Comparison of ENCODE assay signal across 8 mouse cellular contexts in the genomic region with DNA sequence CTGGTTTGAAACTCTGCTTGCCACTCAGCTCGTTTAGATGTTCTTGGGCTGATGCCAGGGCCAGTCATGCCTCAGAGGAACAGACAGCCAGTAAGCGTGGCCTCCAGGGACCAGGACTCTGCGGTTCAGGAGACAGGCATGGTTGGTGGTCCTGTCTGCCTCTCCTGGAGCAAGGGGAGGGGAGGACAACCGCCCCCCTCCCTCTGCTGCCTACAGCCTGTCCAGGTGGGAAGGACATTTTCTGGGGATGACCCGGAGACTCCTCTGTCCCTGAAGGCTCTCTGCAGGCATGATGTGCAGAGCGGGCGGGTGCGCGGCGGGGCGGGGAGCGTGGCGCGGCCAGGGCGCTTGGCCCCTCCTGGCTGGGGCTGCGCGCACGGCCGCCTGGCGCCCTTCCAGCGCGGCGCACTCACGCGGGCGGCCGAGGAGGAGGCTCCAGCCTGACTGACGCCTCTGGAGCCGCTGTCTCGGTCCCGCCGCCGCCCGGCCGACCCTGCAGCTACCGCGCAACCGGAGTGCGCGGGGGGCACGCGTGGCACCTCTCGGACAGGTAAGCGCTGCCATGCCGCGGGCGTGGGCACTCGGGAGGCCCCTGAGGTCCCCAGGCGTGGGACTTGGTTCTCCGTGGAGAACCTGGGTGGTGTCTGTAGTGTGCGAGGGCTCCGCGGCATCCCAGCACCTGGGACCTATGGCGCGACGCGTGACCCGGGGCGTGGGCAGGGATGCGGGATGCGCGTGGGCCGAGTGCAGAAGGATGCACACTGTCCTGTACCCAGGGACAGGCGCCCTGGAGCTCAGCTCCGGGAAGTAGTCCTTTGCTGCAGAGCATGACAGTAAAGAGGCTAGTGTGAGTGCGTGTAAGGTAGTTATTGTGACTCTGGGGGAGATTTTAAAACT. TPM values are rescaled to one million over a fixed set of nuclear protein-coding genes. Genes with fewer than 3 reads are reported as not detected.
DNase-seq lines count a peak whose midpoint lies in the region; ATAC-seq and TF ChIP-seq lines count a peak whose summit lies in the region.

Smad9 (plus strand) TSS at position 438 of the 897 bp plus-strand sequence.

- peak within 1 kb of the TSS; percentile 73 for H3K4me2 ChIP-seq in intestine, embryonic 14.5 days (ENCODE audit: low read length)

- ATAC-seq in intestine, embryonic 14.5 days (replicated peaks; ENCODE audit: low FRiP score, low TSS enrichment, low read depth), result peak; percentile 80
- ATAC-seq in megakaryocyte-erythroid progenitor cell, adult 5-6 weeks (replicated peaks; ENCODE audit: low FRiP score, low TSS enrichment, poor library complexity, severe bottlenecking), result peak; percentile 26; the same call in 1 of the 2 replicates

- H3K27me3 ChIP-seq in intestine, embryonic 14.5 days (replicated peaks; ENCODE audit: control insufficient read depth, insufficient read depth, low read length), result no peaks in the 10 kb centered on the region

- peak within 1 kb of the TSS; percentile 61 for H3K27ac ChIP-seq in cortical plate, adult 2 months (ENCODE audit: insufficient read depth, low read length)
- peak within 1 kb of the TSS; percentile 77 for H3K27ac ChIP-seq in intestine, embryonic 14.5 days (ENCODE audit: low read depth)

- no peak for TF ChIP-seq CTCF in cortical plate, adult 2 months (IDR thresholded peaks at IDR 0.05; ENCODE audit: extremely low read depth, insufficient read depth, low read length)

- intact Hi-C loops in gastrocnemius, postnatal 14 days (cut with DNase I; ENCODE audit: low total_unique reads), result no loop called here
- intact Hi-C loops in left cerebral cortex, postnatal 14 days (cut with DNase I), result no loop called here

- peak within 1 kb of the TSS; percentile 60 for H3K9ac ChIP-seq in intestine, embryonic 14.5 days (ENCODE audit: low read length)

- DNase-seq in adrenal gland, adult 8-10 months, result peak; percentile 79
- DNase-seq in gastrocnemius, postnatal 14 days, result peak; percentile 59
- DNase-seq in intestine, embryonic 14.5 days (ENCODE audit: low spot score), result peak; percentile 83
- DNase-seq in left cerebral cortex, postnatal 14 days (ENCODE audit: low spot score in 2 of 2), result peak; percentile 64 to 69
- peak; percentile 64 for DNase-seq in right cerebral cortex, postnatal 4 days
- no peak for DNase-seq in c-Kit-positive CD71-positive TER-119-positive erythroid progenitor cells, embryonic 14.5 days (ENCODE audit: low spot score)

- WGBS in intestine, embryonic 14.5 days, result 1% methylated on average over 56 of the region's 66 CpGs

- H3K4me1 ChIP-seq in cortical plate, adult 2 months (ENCODE audit: control insufficient read depth, insufficient read depth, low read length), result no peaks in the 10 kb centered on the region
- H3K4me1 ChIP-seq in intestine, embryonic 14.5 days (replicated peaks; ENCODE audit: control insufficient read depth, insufficient read depth, low read length), result peaks cover 11% of the 10 kb centered on the region; the same call in 1 of the 2 replicates

- no peaks in the 10 kb centered on the region for H3K9me3 ChIP-seq in intestine, embryonic 14.5 days (ENCODE audit: control insufficient read depth, low read length)

- TF ChIP-seq POLR2A in cortical plate, adult 2 months (IDR thresholded peaks at IDR 0.05; ENCODE audit: extremely low read depth, insufficient read depth, low read length), result no peak

- H3K36me3 ChIP-seq in intestine, embryonic 14.5 days (ENCODE audit: control insufficient read depth, insufficient read depth, low read length), result peaks cover 10% of the 10 kb centered on the region

- H3K4me3 ChIP-seq in cortical plate, adult 2 months (ENCODE audit: insufficient read depth, low read length), result peak within 1 kb of the TSS; percentile 52
- H3K4me3 ChIP-seq in intestine, embryonic 14.5 days (ENCODE audit: low read depth, low read length), result peak within 1 kb of the TSS; percentile 55

RNA-seq across cellular contexts. Expression of gene Smad9, which starts in this region (rescaled TPM):
- total RNA-seq in adrenal gland, adult 8-10 months (2022), result 10 to 100 TPM; 26.9 to 55.8 (median 28.7) TPM
- polyA plus RNA-seq in cortical plate, adult 2 months (2012; rRNA removed), result 5.3 and 5.7 TPM in 2 replicates
- total RNA-seq in gastrocnemius, postnatal 14 days (2021), result under 1 TPM; 0.11 to 0.39 TPM
- 3.7 TPM in 2 replicates for polyA plus RNA-seq in intestine, embryonic 14.5 days (2014; fragmentation: Nextera tagmentation; extraction: Ambion mirVana)
- total RNA-seq in left cerebral cortex, postnatal 14 days (2021), result 1 to 10 TPM; 6.1 to 6.2 TPM
- total RNA-seq in megakaryocyte-erythroid progenitor cell, adult 5-6 weeks (2014; fragmentation: Nextera tagmentation), result not detected in 2 replicates
- total RNA-seq in megakaryocyte-erythroid progenitor cell, adult 5-6 weeks (2017), result not detected in 2 replicates

Comparison
In these comparisons a context has a peak if more than half of its experiments do, and no peak if none do; other contexts are left out.
1. RNA of gene Smad9 (total RNA-seq): 26.9 to 55.8 TPM in adrenal gland, adult 8-10 months and 6.1 to 6.2 TPM in left cerebral cortex, postnatal 14 days; 0.11 to 0.39 TPM in gastrocnemius, postnatal 14 days and not detected in megakaryocyte-erythroid progenitor cell, adult 5-6 weeks; every median in the first group is over 4 times any median in the second.
2. Peak in DNase-seq in gastrocnemius, postnatal 14 days; RNA of the gene not detected or under 1 TPM.
3. Peak in ATAC-seq in megakaryocyte-erythroid progenitor cell, adult 5-6 weeks; RNA of the gene not detected or under 1 TPM.